Comparison of ENCODE assay signal across 8 mouse cellular contexts in genomic region chr17:28176775-28177539, GRCm38 (mm10). TPM values are rescaled to one million over a fixed set of nuclear protein-coding genes. Genes with fewer than 3 reads are reported as not detected.
DNase-seq lines count a peak whose midpoint lies in the region; ATAC-seq and TF ChIP-seq lines count a peak whose summit lies in the region.

Gene Zfp523, plus strand, starts transcription at chr17:28177129.

- peak within 1 kb of the TSS; percentile 91 for H3K27ac ChIP-seq in heart, embryonic 13.5 days (replicated peaks)
- H3K27ac ChIP-seq in liver, embryonic 12.5 days, result peak within 1 kb of the TSS; percentile 79
- peak within 1 kb of the TSS; percentile 94 for H3K27ac ChIP-seq in stomach, embryonic 15.5 days

- H3K79me2 ChIP-seq in C2C12 (ENCODE audit: control insufficient read depth, insufficient read depth), result no peaks in the 10 kb centered on the region

- H3K36me3 ChIP-seq in C2C12 (ENCODE audit: control insufficient read depth, insufficient read depth), result no peaks in the 10 kb centered on the region
- no peaks in the 10 kb centered on the region for H3K36me3 ChIP-seq in erythroblast, embryonic 14.5 days (ENCODE audit: control insufficient read depth)
- H3K36me3 ChIP-seq in heart, embryonic 13.5 days, result no peaks in the 10 kb centered on the region; the same call in 1 of the 2 replicates
- no peaks in the 10 kb centered on the region for H3K36me3 ChIP-seq in liver, embryonic 12.5 days
- no peaks in the 10 kb centered on the region for H3K36me3 ChIP-seq in stomach, embryonic 15.5 days

- peak; percentile 95 for DNase-seq in brain, embryonic 14.5 days (ENCODE audit: low read depth)
- DNase-seq in kidney, postnatal 10 days, result peak; percentile 95
- DNase-seq in natural killer cell, adult 2 months (ENCODE audit: low spot score in 2 of 2), result peak; percentile 86 to 89

- under 1% methylated on average over 63 of the region's 82 CpGs for WGBS in heart, embryonic 13.5 days
- WGBS in liver, embryonic 12.5 days (ENCODE audit: insufficient replicate concordance), result under 1% methylated on average over 69 of the region's 82 CpGs
- under 1% methylated on average over 74 of the region's 82 CpGs for WGBS in stomach, embryonic 15.5 days

- peak within 1 kb of the TSS; percentile 50 for H3K4me3 ChIP-seq in C2C12 (ENCODE audit: insufficient read depth, poor library complexity, severe bottlenecking)
- H3K4me3 ChIP-seq in erythroblast, embryonic 14.5 days (replicated peaks), result peak within 1 kb of the TSS; percentile 75
- H3K4me3 ChIP-seq in heart, embryonic 13.5 days, result peak within 1 kb of the TSS; percentile 89
- H3K4me3 ChIP-seq in liver, embryonic 12.5 days, result peak within 1 kb of the TSS; percentile 72
- peak within 1 kb of the TSS; percentile 89 for H3K4me3 ChIP-seq in stomach, embryonic 15.5 days (replicated peaks)

- no peak for TF ChIP-seq CTCF in C2C12 (IDR thresholded peaks at IDR 0.05; ENCODE audit: control insufficient read depth, insufficient read depth, insufficient read length)
- no peak for TF ChIP-seq CTCF in brain, embryonic 14.5 days (IDR thresholded peaks at IDR 0.05; ENCODE audit: borderline replicate concordance, extremely low read depth, insufficient read depth, insufficient read length)

- H3K27me3 ChIP-seq in C2C12 (ENCODE audit: control insufficient read depth, insufficient read depth, insufficient read length), result no peaks in the 10 kb centered on the region
- peaks cover 12% of the 10 kb centered on the region for H3K27me3 ChIP-seq in erythroblast, embryonic 14.5 days (ENCODE audit: control insufficient read depth)
- no peaks in the 10 kb centered on the region for H3K27me3 ChIP-seq in heart, embryonic 13.5 days (replicated peaks)
- H3K27me3 ChIP-seq in liver, embryonic 12.5 days (replicated peaks), result peaks cover 4% of the 10 kb centered on the region; the same call in 1 of the 2 replicates
- H3K27me3 ChIP-seq in stomach, embryonic 15.5 days (replicated peaks), result no peaks in the 10 kb centered on the region

- no peaks in the 10 kb centered on the region for H3K79me3 ChIP-seq in C2C12 (ENCODE audit: low read depth)

- H3K4me1 ChIP-seq in erythroblast, embryonic 14.5 days (ENCODE audit: control insufficient read depth), result peaks cover 18% of the 10 kb centered on the region
- peaks cover 67% of the 10 kb centered on the region for H3K4me1 ChIP-seq in heart, embryonic 13.5 days
- H3K4me1 ChIP-seq in liver, embryonic 12.5 days, result peaks cover 67% of the 10 kb centered on the region
- peaks cover 46% of the 10 kb centered on the region for H3K4me1 ChIP-seq in stomach, embryonic 15.5 days

- peak within 1 kb of the TSS; percentile 99 for H3ac ChIP-seq in C2C12 (ENCODE audit: control insufficient read depth, insufficient read length, low read depth)

- no peaks in the 10 kb centered on the region for H3K9me3 ChIP-seq in erythroblast, embryonic 14.5 days (ENCODE audit: control insufficient read depth, low read length)
- no peaks in the 10 kb centered on the region for H3K9me3 ChIP-seq in heart, embryonic 13.5 days
- no peaks in the 10 kb centered on the region for H3K9me3 ChIP-seq in liver, embryonic 12.5 days (replicated peaks)
- H3K9me3 ChIP-seq in stomach, embryonic 15.5 days, result no peaks in the 10 kb centered on the region

- H3K9ac ChIP-seq in heart, embryonic 13.5 days, result peak within 1 kb of the TSS; percentile 98
- peak within 1 kb of the TSS; percentile 80 for H3K9ac ChIP-seq in liver, embryonic 12.5 days
- peak within 1 kb of the TSS; percentile 92 for H3K9ac ChIP-seq in stomach, embryonic 15.5 days

- TF ChIP-seq POLR2A in brain, embryonic 14.5 days (IDR thresholded peaks at IDR 0.05; ENCODE audit: borderline replicate concordance, extremely low read depth, insufficient read depth, insufficient read length, poor library complexity, severe bottlenecking), result peak; percentile 87

- H3K4me2 ChIP-seq in heart, embryonic 13.5 days, result peak within 1 kb of the TSS; percentile 92
- H3K4me2 ChIP-seq in liver, embryonic 12.5 days, result peak within 1 kb of the TSS; percentile 89
- H3K4me2 ChIP-seq in stomach, embryonic 15.5 days, result peak within 1 kb of the TSS; percentile 97

- ATAC-seq in heart, embryonic 13.5 days (ENCODE audit: extremely low read depth, insufficient number of reproducible peaks, low FRiP score, low TSS enrichment), result peak; percentile 60
- ATAC-seq in liver, embryonic 12.5 days, result peak; percentile 81
- peak; percentile 83 for ATAC-seq in stomach, embryonic 15.5 days (ENCODE audit: insufficient read depth, low FRiP score, low read depth)

TF ChIP-seq in C2C12, 6 proteins besides CTCF, POLR2A, EP300 and RAD21:
- no peak for TF ChIP-seq CEBPB (IDR thresholded peaks at IDR 0.05; ENCODE audit: low read depth)
- no peak for TF ChIP-seq MYOD1 (IDR thresholded peaks at IDR 0.05; ENCODE audit: control insufficient read depth, insufficient read length, low read depth)
- no peak for TF ChIP-seq MAX (IDR thresholded peaks at IDR 0.05)
- TF ChIP-seq FOSL1 (IDR thresholded peaks at IDR 0.05; ENCODE audit: insufficient read depth, low read length, poor library complexity, severe bottlenecking), result no peak
- no peak for TF ChIP-seq MYOG (IDR thresholded peaks at IDR 0.05; ENCODE audit: control insufficient read depth, extremely low read depth, insufficient read length)
- no peak for TF ChIP-seq USF1 (IDR thresholded peaks at IDR 0.05; ENCODE audit: low read depth)
TF ChIP-seq in C2C12: peak in this region for 0.

RNA-seq across cellular contexts. Expression of gene Zfp523, which starts in this region (rescaled TPM):
- polyA plus RNA-seq in C2C12 (2012; fragmentation: generic; extraction: Trizol), result 21.0 TPM
- 85.2 and 111 TPM in 2 replicates for polyA plus RNA-seq in brain, embryonic 14.5 days (2012; rRNA removed)
- 0.39 and 0.46 TPM in 2 replicates for polyA plus RNA-seq in erythroblast, embryonic 14.5 days (2012)
- 24.2 and 25.7 TPM in 2 replicates for polyA plus RNA-seq in heart, embryonic 13.5 days (2015; fragmentation: Nextera tagmentation; extraction: Ambion mirVana)
- polyA plus RNA-seq in liver, embryonic 12.5 days (2016; fragmentation: Nextera tagmentation; extraction: Ambion mirVana), result 11.1 TPM in 2 replicates
- 28.1 and 36.2 TPM in 2 replicates for polyA plus RNA-seq in stomach, embryonic 15.5 days (2015; fragmentation: Nextera tagmentation; extraction: Ambion mirVana)

Comparison
In these comparisons a context has a peak if more than half of its experiments do, and no peak if none do; other contexts are left out.
1. Peak in every context shown above with its lines: DNase-seq, ATAC-seq, H3K4me3 ChIP-seq and H3K27ac ChIP-seq.